Mouse (Mus musculus) mouse trophoblast stem cell (cell line): ENCODE measurements around the gene Rarres1.

Experiments
- in situ Hi-C, 2 experiments: fragments of 300-500 bp; cut with MseI, MboI; formaldehyde crosslinking; loops; 2 replicates in 1 of 2; 3 replicates in 1 of 2; pipeline ENCODE4 v1.15.1; 2025

Gene Rarres1

GRCm38 (mm10) chr3:67496310-67496709 lies 19.0 kb downstream of the Rarres1 start:
- in situ Hi-C loops: no loop called here

- in situ Hi-C loops: no loop called here
Observed at GRCm38 (mm10) chr3:67493132-67493531, 22.2 kb downstream of the Rarres1 start.

GRCm38 (mm10) chr3:67492086-67492869 lies 23.0 kb downstream of the Rarres1 start:
- in situ Hi-C loops: no loop called here

- in situ Hi-C loops: no loop called here
Observed at GRCm38 (mm10) chr3:67490156-67490555, 25.2 kb downstream of the Rarres1 start.

GRCm38 (mm10) chr3:67485233-67485632 lies 30.1 kb downstream of the Rarres1 start:
- in situ Hi-C loops: no loop called here

GRCm38 (mm10) chr3:67482400-67482799 lies 32.9 kb downstream of the Rarres1 start:
- in situ Hi-C loops: no loop called here

- in situ Hi-C loops: no loop called here
Observed at GRCm38 (mm10) chr3:67479806-67480205, 35.5 kb downstream of the Rarres1 start.

- in situ Hi-C loops: no loop called here
Observed at GRCm38 (mm10) chr3:67473438-67473837, 41.9 kb downstream of the Rarres1 start.

GRCm38 (mm10) chr3:67471408-67472127 lies 43.8 kb downstream of the Rarres1 start:
- in situ Hi-C loops: no loop called here

GRCm38 (mm10) chr3:67467281-67467680 lies 48.0 kb downstream of the Rarres1 start:
- in situ Hi-C loops: no loop called here

- in situ Hi-C loops: no loop called here
Observed at GRCm38 (mm10) chr3:67466576-67466975, 48.7 kb downstream of the Rarres1 start.

- in situ Hi-C loops: no loop called here
Observed at GRCm38 (mm10) chr3:67463450-67464372, 51.6 kb downstream of the Rarres1 start, which contains the start of gene Lxn. Gene Lxn, minus strand, starts transcription at chr3:67463926.

- in situ Hi-C loops: no loop called here
Observed at GRCm38 (mm10) chr3:67463001-67463400, 52.3 kb downstream of the Rarres1 start.

- in situ Hi-C loops: no loop called here
Observed at GRCm38 (mm10) chr3:67462578-67462977, 52.7 kb downstream of the Rarres1 start.

GRCm38 (mm10) chr3:67462015-67462414 lies 53.3 kb downstream of the Rarres1 start:
- in situ Hi-C loops: no loop called here

GRCm38 (mm10) chr3:67459881-67460280 lies 55.4 kb downstream of the Rarres1 start:
- in situ Hi-C loops: no loop called here

- in situ Hi-C loops: no loop called here
Observed at GRCm38 (mm10) chr3:67450601-67451210, 64.6 kb downstream of the Rarres1 start.

- in situ Hi-C loops: no loop called here
Observed at GRCm38 (mm10) chr3:67449660-67450059, 65.7 kb downstream of the Rarres1 start.

- in situ Hi-C loops: no loop called here
Observed at GRCm38 (mm10) chr3:67447143-67447542, 68.2 kb downstream of the Rarres1 start.

GRCm38 (mm10) chr3:67434011-67434410 lies 81.3 kb downstream of the Rarres1 start:
- in situ Hi-C loops: no loop called here

GRCm38 (mm10) chr3:67429999-67430380 lies 85.3 kb downstream of the Rarres1 start, which contains the start of gene Gfm1:
Gene Gfm1, plus strand, starts transcription at chr3:67430096.
- in situ Hi-C loops: no loop called here
